Mouse (Mus musculus) small intestine, adult 2 months (tissue): Measurements from ENCODE around the gene Smtnl2. TPM values are rescaled to one million over a fixed set of nuclear protein-coding genes. Genes with fewer than 3 reads are reported as not detected.

Experiments used
- H3K27ac ChIP-seq: fragments of 200-500 bp; 2 replicates; pipeline ENCODE4 v1.5.1; 2012; ENCODE audit warnings: low read depth, low read length, control low read depth, inconsistent platforms; ENCODE audit not compliant: insufficient read depth
- H3K27me3 ChIP-seq: fragments of 200-500 bp; 2 replicates; pipeline ENCODE4 v1.6.1; 2012; ENCODE audit warnings: mild to moderate bottlenecking, moderate library complexity, low read length, inconsistent platforms; ENCODE audit not compliant: control insufficient read depth, insufficient read depth
- H3K36me3 ChIP-seq: fragments of 200-500 bp; 2 replicates; pipeline ENCODE4 v1.6.1; 2012; ENCODE audit warnings: mild to moderate bottlenecking, low read length, control low read depth, inconsistent platforms; ENCODE audit not compliant: control insufficient read depth, insufficient read depth
- H3K4me1 ChIP-seq: fragments of 200-500 bp; 2 replicates; pipeline ENCODE4 v1.6.1; 2012; ENCODE audit warnings: low read length, inconsistent platforms, mixed read lengths; ENCODE audit not compliant: control insufficient read depth, insufficient read depth, insufficient read length
- H3K4me3 ChIP-seq: fragments of 200-500 bp; 2 replicates; pipeline ENCODE4 v1.5.1; 2012; ENCODE audit warnings: low read depth, mild to moderate bottlenecking, control low read depth, inconsistent platforms, low read length, moderate library complexity
- CTCF ChIP-seq: fragments of 200-500 bp; IDR thresholded peaks from 2 replicates; pipeline ENCODE4 v1.5.1; 2012; ENCODE audit warnings: low read depth, mild to moderate bottlenecking, control low read depth, inconsistent platforms, low read length, moderate library complexity, mixed read lengths; ENCODE audit not compliant: insufficient replicate concordance, insufficient read length; ENCODE audit errors: extremely low read depth
- POLR2A ChIP-seq: fragments of 200-500 bp; IDR thresholded peaks from 2 replicates; pipeline ENCODE4 v1.6.1; 2012; ENCODE audit warnings: low read depth, mild to moderate bottlenecking, control low read depth, inconsistent platforms, low read length, moderate library complexity
- WGBS: fragments of 180-500 bp; shearing (Covaris S2); methylation state at CpG from one replicate; pipeline ENCODE4 v1.1.7; 2018; 5-methylcytosine and 5-hydroxymethylcytosine counted together
- polyA plus RNA-seq: library from polyadenylated mRNA; depleted of rRNA; stranded (reverse); fragments of >200 nt; gene quantifications from 2 replicates; pipeline ENCODE4 v1.2.3, GENCODE M21; 2012

The Smtnl2 gene
- polyA plus RNA-seq, 1 experiment = 2.9 TPM

- no peak overlapping the region for H3K4me3 ChIP-seq
- H3K36me3 ChIP-seq = no peaks in the 10 kb centered on the region
- 67% methylated on average over 11 of the region's 11 CpGs for WGBS
- H3K27me3 ChIP-seq = no peaks in the 10 kb centered on the region
- H3K4me1 ChIP-seq = no peaks in the 10 kb centered on the region
- H3K27ac ChIP-seq = no peak overlapping the region
- TF ChIP-seq POLR2A (no peak), CTCF (no peak)
Observed at GRCm38 (mm10) chr11:72367934-72368674, 43.4 kb downstream of the Smtnl2 start.

DNA sequence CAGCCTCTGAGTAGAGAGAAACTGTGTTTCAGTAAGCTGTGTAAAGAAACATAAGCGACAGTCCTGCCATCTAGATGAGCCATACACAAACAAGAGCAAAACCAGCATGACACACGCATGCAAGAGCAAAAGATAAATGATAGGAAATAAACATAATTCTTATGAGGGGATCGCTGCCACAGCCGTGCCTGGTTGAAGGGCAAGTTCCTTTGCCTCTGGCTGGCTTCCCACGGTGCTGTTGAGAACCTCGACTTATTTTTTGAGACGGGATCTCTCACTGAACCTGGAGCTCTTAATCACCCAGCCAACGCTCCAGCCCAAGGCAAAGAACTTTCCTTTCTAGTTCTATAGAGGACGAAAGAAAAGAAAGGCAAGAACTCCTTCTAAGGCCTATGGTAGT is 45.4 kb downstream of the Smtnl2 start:
- H3K27ac ChIP-seq = no peak overlapping the region
- no peak overlapping the region for H3K4me3 ChIP-seq
- WGBS = 72% methylated on average over 9 of the region's 9 CpGs
- no peaks in the 10 kb centered on the region for H3K4me1 ChIP-seq
- H3K36me3 ChIP-seq = no peaks in the 10 kb centered on the region
- H3K27me3 ChIP-seq = no peaks in the 10 kb centered on the region; the same call in 1 of the 2 replicates
- TF ChIP-seq CTCF = no peak
- TF ChIP-seq POLR2A = no peak

DNA sequence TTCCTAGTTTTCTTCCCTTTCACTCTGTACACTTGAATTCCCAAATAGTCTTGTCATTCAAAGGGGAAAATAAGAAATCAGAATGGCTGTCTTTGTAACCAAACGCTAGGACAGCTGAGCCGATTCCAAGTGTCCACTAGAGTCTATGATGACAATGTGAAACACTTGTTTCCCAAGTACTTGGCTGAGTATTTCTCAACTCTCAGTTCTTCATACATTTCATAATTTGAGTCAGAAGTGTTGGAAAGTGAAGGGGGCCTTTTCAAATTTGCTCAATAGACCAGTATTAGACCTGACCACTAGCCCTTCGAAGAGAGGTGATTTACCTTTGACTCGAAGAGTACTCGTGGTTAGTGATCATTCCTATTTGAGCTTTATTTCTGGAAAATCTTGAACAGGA is 47.0 kb downstream of the Smtnl2 start:
- TF ChIP-seq POLR2A (no peak), CTCF (no peak)
- Histone ChIP-seq H3K4me1 (no peaks in the 10 kb centered on the region), H3K27me3 (no peaks in the 10 kb centered on the region; the same call in 1 of the 2 replicates), H3K36me3 (no peaks in the 10 kb centered on the region), H3K4me3 (no peak overlapping the region), H3K27ac (no peak overlapping the region)
- WGBS = 92% methylated on average over 5 of the region's 5 CpGs

GRCm38 (mm10) chr11:72363523-72364240 is 47.8 kb downstream of the Smtnl2 start:
- 68% methylated on average over 8 of the region's 8 CpGs for WGBS
- no peaks in the 10 kb centered on the region; the same call in 1 of the 2 replicates for H3K27me3 ChIP-seq
- H3K27ac ChIP-seq = no peak overlapping the region
- TF ChIP-seq POLR2A (no peak), CTCF (no peak)
- no peaks in the 10 kb centered on the region for H3K36me3 ChIP-seq
- H3K4me1 ChIP-seq = no peaks in the 10 kb centered on the region
- no peak overlapping the region for H3K4me3 ChIP-seq

GRCm38 (mm10) chr11:72362347-72362741 is 49.2 kb downstream of the Smtnl2 start, which contains the start of gene Tekt1:
TSS of gene Tekt1 (minus strand) at chr11:72362442.
- 33% methylated on average over 10 of the region's 10 CpGs for WGBS
- Histone ChIP-seq H3K4me1 (no peaks in the 10 kb centered on the region), H3K27me3 (no peaks in the 10 kb centered on the region; the same call in 1 of the 2 replicates), H3K27ac (no peak within 1 kb of the TSS), H3K36me3 (no peaks in the 10 kb centered on the region), H3K4me3 (peak within 1 kb of the TSS; percentile 27)
- no peak for TF ChIP-seq CTCF
- TF ChIP-seq POLR2A = no peak

- TF ChIP-seq POLR2A (no peak), CTCF (no peak)
- H3K4me3 ChIP-seq = peak overlapping the region; percentile 27
- H3K36me3 ChIP-seq = no peaks in the 10 kb centered on the region
- WGBS = 9% methylated on average over 42 of the region's 42 CpGs
- H3K4me1 ChIP-seq = no peaks in the 10 kb centered on the region
- no peaks in the 10 kb centered on the region; the same call in 1 of the 2 replicates for H3K27me3 ChIP-seq
- H3K27ac ChIP-seq = no peak overlapping the region
Observed at GRCm38 (mm10) chr11:72361385-72362346, 49.8 kb downstream of the Smtnl2 start.
